8 mouse cellular contexts compared by ENCODE assay signal in genomic region chr7:44358886-44359654, GRCm38 (mm10). TPM values are rescaled to one million over a fixed set of nuclear protein-coding genes. Genes with fewer than 3 reads are reported as not detected.
DNase-seq lines count a peak whose midpoint lies in the region; ATAC-seq and TF ChIP-seq lines count a peak whose summit lies in the region.

No protein-coding gene starts in this region.

- H3K4me2 ChIP-seq in heart, embryonic 11.5 days: peak overlapping the region; percentile 94
- H3K4me2 ChIP-seq in hindbrain, embryonic 16.5 days (ENCODE audit: low read length): peak overlapping the region; percentile 95
- H3K4me2 ChIP-seq in neural tube, embryonic 12.5 days (replicated peaks): peak overlapping the region; percentile 79

- H3K9ac ChIP-seq in heart, embryonic 11.5 days (ENCODE audit: low read depth, low read length): peak overlapping the region; percentile 62
- H3K9ac ChIP-seq in hindbrain, embryonic 16.5 days (ENCODE audit: low read depth, low read length): peak overlapping the region; percentile 67
- peak overlapping the region; percentile 44 for H3K9ac ChIP-seq in neural tube, embryonic 12.5 days

- H3K9me3 ChIP-seq in heart, embryonic 11.5 days (replicated peaks; ENCODE audit: control insufficient read depth, low read length): no peaks in the 10 kb centered on the region
- no peaks in the 10 kb centered on the region for H3K9me3 ChIP-seq in E14TG2a.4 (ENCODE audit: low read length)
- no peaks in the 10 kb centered on the region for H3K9me3 ChIP-seq in hindbrain, embryonic 16.5 days (ENCODE audit: control insufficient read depth, low read length)
- H3K9me3 ChIP-seq in neural tube, embryonic 12.5 days: no peaks in the 10 kb centered on the region

- peaks cover 63% of the 10 kb centered on the region for H3K27me3 ChIP-seq in heart, embryonic 11.5 days (ENCODE audit: control insufficient read depth, insufficient read depth, low read length)
- H3K27me3 ChIP-seq in E14TG2a.4 (ENCODE audit: insufficient read depth, low read length): peaks cover 58% of the 10 kb centered on the region
- peaks cover 4% of the 10 kb centered on the region for H3K27me3 ChIP-seq in hindbrain, embryonic 16.5 days (replicated peaks; ENCODE audit: control insufficient read depth, insufficient read depth, low read length)
- peaks cover 72% of the 10 kb centered on the region for H3K27me3 ChIP-seq in neural tube, embryonic 12.5 days (replicated peaks)

- TF ChIP-seq CTCF in E14TG2a.4 (conservative IDR thresholded peaks at IDR 0.05; ENCODE audit: low read length): no peak

- no peak; the same call in 1 of the 2 replicates for ATAC-seq in heart, embryonic 11.5 days (replicated peaks; ENCODE audit: insufficient number of reproducible peaks, low FRiP score, low TSS enrichment)
- peak; percentile 14; the same call in 1 of the 2 replicates for ATAC-seq in hindbrain, embryonic 16.5 days
- ATAC-seq in neural tube, embryonic 12.5 days (ENCODE audit: low FRiP score, low read depth): peak; percentile 5; the same call in 1 of the 2 replicates
- no peak for ATAC-seq in monocyte, adult 5-6 weeks (replicated peaks; ENCODE audit: insufficient number of reproducible peaks, low FRiP score, low TSS enrichment, poor library complexity, severe bottlenecking)

- 5% methylated on average over 17 of the region's 26 CpGs for WGBS in heart, embryonic 11.5 days (ENCODE audit: insufficient replicate concordance)
- 2% methylated on average over 23 of the region's 26 CpGs for WGBS in hindbrain, embryonic 16.5 days
- WGBS in neural tube, embryonic 12.5 days: 3% methylated on average over 24 of the region's 26 CpGs

- intact Hi-C loops in heart, postnatal 14 days (cut with DNase I): no loop called here

- peak overlapping the region; percentile 62 for H3K27ac ChIP-seq in heart, embryonic 11.5 days (ENCODE audit: low read depth, low read length)
- H3K27ac ChIP-seq in hindbrain, embryonic 16.5 days (ENCODE audit: low read depth, low read length): peak overlapping the region; percentile 91
- peak overlapping the region; percentile 22 for H3K27ac ChIP-seq in neural tube, embryonic 12.5 days

- peak overlapping the region; percentile 59 for H3K4me3 ChIP-seq in heart, embryonic 11.5 days (ENCODE audit: low read depth, low read length)
- peak overlapping the region; percentile 84 for H3K4me3 ChIP-seq in E14TG2a.4 (replicated peaks; ENCODE audit: low read length)
- H3K4me3 ChIP-seq in hindbrain, embryonic 16.5 days (ENCODE audit: low read length): peak overlapping the region; percentile 54
- H3K4me3 ChIP-seq in neural tube, embryonic 12.5 days: peak overlapping the region; percentile 35

- peaks cover 17% of the 10 kb centered on the region for H3K4me1 ChIP-seq in heart, embryonic 11.5 days (ENCODE audit: control insufficient read depth, insufficient read depth, low read length)
- peaks cover 60% of the 10 kb centered on the region for H3K4me1 ChIP-seq in E14TG2a.4 (replicated peaks; ENCODE audit: low read depth, low read length)
- peaks cover 14% of the 10 kb centered on the region for H3K4me1 ChIP-seq in hindbrain, embryonic 16.5 days (ENCODE audit: control insufficient read depth, insufficient read depth, low read depth, low read length)
- peaks cover 38% of the 10 kb centered on the region for H3K4me1 ChIP-seq in neural tube, embryonic 12.5 days

- no peak for DNase-seq in heart, postnatal 14 days
- DNase-seq in cerebellum, postnatal 25 days: peak; percentile 35 to 75
- DNase-seq in layer of hippocampus, adult 8-10 months (ENCODE audit: low spot score in 2 of 2): no peak

- no peaks in the 10 kb centered on the region for H3K36me3 ChIP-seq in heart, embryonic 11.5 days (ENCODE audit: control insufficient read depth, insufficient read depth, low read length)
- H3K36me3 ChIP-seq in E14TG2a.4 (ENCODE audit: insufficient read depth, low read length): no peaks in the 10 kb centered on the region
- H3K36me3 ChIP-seq in hindbrain, embryonic 16.5 days (ENCODE audit: control insufficient read depth, insufficient read depth, low read length): peaks cover 6% of the 10 kb centered on the region; the same call in 1 of the 2 replicates
- no peaks in the 10 kb centered on the region for H3K36me3 ChIP-seq in neural tube, embryonic 12.5 days

RNA-seq across cellular contexts. Expression of gene Syt3, which starts 24.8 kb away (rescaled TPM):
- 0.32 and 0.59 TPM in 2 replicates for polyA plus RNA-seq in heart, embryonic 11.5 days (2014; fragmentation: Nextera tagmentation; extraction: Ambion mirVana)
- 1 to 10 TPM; 1.5 to 2.2 TPM for total RNA-seq in heart, postnatal 14 days (2021)
- 74.8 and 75.6 TPM in 2 replicates for polyA plus RNA-seq in hindbrain, embryonic 16.5 days (2015; fragmentation: Nextera tagmentation; extraction: Ambion mirVana)
- 10.0 and 10.2 TPM in 2 replicates for polyA plus RNA-seq in neural tube, embryonic 12.5 days (2016; fragmentation: Nextera tagmentation; extraction: Ambion mirVana)
- not detected in 3 replicates for total RNA-seq in monocyte, adult 5-6 weeks (2017)
- 10 to 100 TPM; 82.9 to 94.7 (median 87.0) TPM for total RNA-seq in layer of hippocampus, adult 8-10 months (2022)

RNA-seq across cellular contexts. Expression of gene 1700008O03Rik, which starts 26.6 kb away (rescaled TPM):
- 0.65 and 1.0 TPM in 2 replicates for polyA plus RNA-seq in heart, embryonic 11.5 days (2014; fragmentation: Nextera tagmentation; extraction: Ambion mirVana)
- under 1 TPM in 1 of 2 experiments, not detected in 1; 0.24 TPM for total RNA-seq in heart, postnatal 14 days (2021)
- polyA plus RNA-seq in hindbrain, embryonic 16.5 days (2015; fragmentation: Nextera tagmentation; extraction: Ambion mirVana): 3.6 and 3.8 TPM in 2 replicates
- polyA plus RNA-seq in neural tube, embryonic 12.5 days (2016; fragmentation: Nextera tagmentation; extraction: Ambion mirVana): 1.0 and 1.1 TPM in 2 replicates
- total RNA-seq in monocyte, adult 5-6 weeks (2017): 3.5 TPM in 1 of 3 replicates, not detected in the others
- 1 to 10 TPM; 2.2 to 4.3 (median 2.8) TPM for total RNA-seq in layer of hippocampus, adult 8-10 months (2022)

RNA-seq across cellular contexts. Expression of gene Shank1, which starts 49.0 kb away (rescaled TPM):
- polyA plus RNA-seq in heart, embryonic 11.5 days (2014; fragmentation: Nextera tagmentation; extraction: Ambion mirVana): 1.1 and 1.3 TPM in 2 replicates
- total RNA-seq in heart, postnatal 14 days (2021): 1 to 10 TPM; 1.0 to 1.4 TPM
- 33.1 and 33.6 TPM in 2 replicates for polyA plus RNA-seq in hindbrain, embryonic 16.5 days (2015; fragmentation: Nextera tagmentation; extraction: Ambion mirVana)
- 12.6 and 14.4 TPM in 2 replicates for polyA plus RNA-seq in neural tube, embryonic 12.5 days (2016; fragmentation: Nextera tagmentation; extraction: Ambion mirVana)
- total RNA-seq in monocyte, adult 5-6 weeks (2017): 0.19 to 1.2 TPM in 2 of 3 replicates, not detected in the other
- 100 to 1,000 TPM; 568 to 623 (median 583) TPM for total RNA-seq in layer of hippocampus, adult 8-10 months (2022)

RNA-seq across cellular contexts. Expression of gene Clec11a, which starts 52.4 kb away (rescaled TPM):
- polyA plus RNA-seq in heart, embryonic 11.5 days (2014; fragmentation: Nextera tagmentation; extraction: Ambion mirVana): 0.65 and 0.84 TPM in 2 replicates
- total RNA-seq in heart, postnatal 14 days (2021): under 1 TPM; 0.84 to 0.88 TPM
- polyA plus RNA-seq in hindbrain, embryonic 16.5 days (2015; fragmentation: Nextera tagmentation; extraction: Ambion mirVana): 3.5 and 3.6 TPM in 2 replicates
- 2.1 and 2.2 TPM in 2 replicates for polyA plus RNA-seq in neural tube, embryonic 12.5 days (2016; fragmentation: Nextera tagmentation; extraction: Ambion mirVana)
- total RNA-seq in monocyte, adult 5-6 weeks (2017): 0.49 to 1.6 TPM (median 0.85 TPM) in 3 replicates
- 1 to 10 TPM; 3.6 to 4.2 (median 3.6) TPM for total RNA-seq in layer of hippocampus, adult 8-10 months (2022)

Comparison
In these comparisons a context has a peak if more than half of its experiments do, and no peak if none do; other contexts are left out.
1. ATAC-seq: peak in hindbrain, embryonic 16.5 days (single experiment) and neural tube, embryonic 12.5 days (single experiment); none in heart, embryonic 11.5 days (single experiment) and monocyte, adult 5-6 weeks (single experiment).
2. H3K27ac ChIP-seq: peak in every context shown above with its lines; median percentile 91 in hindbrain, embryonic 16.5 days; 62 in heart, embryonic 11.5 days; 22 in neural tube, embryonic 12.5 days.
3. DNase-seq: peak in cerebellum, postnatal 25 days (2 of 2); none in heart, postnatal 14 days (0 of 2) and layer of hippocampus, adult 8-10 months (0 of 2).
4. RNA of gene Syt3, which starts 24.8 kb away (total RNA-seq): 82.9 to 94.7 TPM in layer of hippocampus, adult 8-10 months; 1.5 to 2.2 TPM in heart, postnatal 14 days and not detected in monocyte, adult 5-6 weeks; every median in the first group is over 10 times any median in the second.
5. RNA of gene Shank1, which starts 49.0 kb away (total RNA-seq): 568 to 623 TPM in layer of hippocampus, adult 8-10 months; 1.0 to 1.4 TPM in heart, postnatal 14 days and 0.19 to 1.2 TPM in monocyte, adult 5-6 weeks; every median in the first group is over 100 times any median in the second.
6. Peak in every context shown above with its lines, with median percentiles within 50 percentile points of each other: H3K4me2 ChIP-seq, H3K4me3 ChIP-seq and H3K9ac ChIP-seq.